Mouse (Mus musculus): ENCODE results near the gene Ctsw. TPM values are rescaled to one million over a fixed set of nuclear protein-coding genes. Genes with fewer than 3 reads are reported as not detected.

Ctsw gene
- polyA plus RNA-seq, 1 experiment from 2014 or later = 0.82 TPM

GRCm38 (mm10) chr19:5472857-5473256 is 4.5 kb upstream of the Ctsw start:
- peak overlapping the region; percentile 90; the same call in 1 of the 2 replicates for H3K27ac ChIP-seq
- no peaks in the 10 kb centered on the region for H3K9me3 ChIP-seq
- H3K4me1 ChIP-seq = peaks cover 23% of the 10 kb centered on the region
- no peak overlapping the region for H3K4me3 ChIP-seq
- H3K9ac ChIP-seq = no peak overlapping the region
- WGBS = 74% methylated on average over 3 of the region's 3 CpGs
- no peaks in the 10 kb centered on the region for H3K27me3 ChIP-seq
- no peak overlapping the region for H3K4me2 ChIP-seq
- H3K36me3 ChIP-seq = peaks cover 6% of the 10 kb centered on the region; the same call in 1 of the 2 replicates
- ATAC-seq (ENCODE audit: insufficient number of reproducible peaks, low FRiP score, low TSS enrichment, low read depth) = no peak

- no peaks in the 10 kb centered on the region for H3K9me3 ChIP-seq
- no peak for ATAC-seq (ENCODE audit: insufficient number of reproducible peaks, low FRiP score, low TSS enrichment, low read depth)
- H3K4me2 ChIP-seq = no peak overlapping the region
- H3K27ac ChIP-seq = no peak overlapping the region
- H3K4me3 ChIP-seq = no peak overlapping the region
- H3K9ac ChIP-seq = no peak overlapping the region
- H3K36me3 ChIP-seq = peaks cover 9% of the 10 kb centered on the region
- H3K4me1 ChIP-seq = peaks cover 23% of the 10 kb centered on the region
- H3K27me3 ChIP-seq = no peaks in the 10 kb centered on the region
- WGBS = 46% methylated on average over 5 of the region's 5 CpGs
These were observed 3.5 kb upstream of the Ctsw start for GRCm38 (mm10) chr19:5471846-5472245.

- H3K4me2 ChIP-seq = no peak overlapping the region
- H3K9me3 ChIP-seq = no peaks in the 10 kb centered on the region
- H3K27ac ChIP-seq = no peak overlapping the region
- H3K36me3 ChIP-seq = peaks cover 54% of the 10 kb centered on the region
- H3K9ac ChIP-seq = no peak overlapping the region
- no peak overlapping the region for H3K4me3 ChIP-seq
- WGBS = 86% methylated on average over 6 of the region's 6 CpGs
- H3K27me3 ChIP-seq = no peaks in the 10 kb centered on the region
- no peak for ATAC-seq (ENCODE audit: insufficient number of reproducible peaks, low FRiP score, low TSS enrichment, low read depth)
- peaks cover 15% of the 10 kb centered on the region for H3K4me1 ChIP-seq
These were observed 1.3 kb downstream of the Ctsw start for GRCm38 (mm10) chr19:5466916-5467500.

- 95% methylated on average over 8 of the region's 8 CpGs for WGBS
- H3K27me3 ChIP-seq = no peaks in the 10 kb centered on the region
- no peaks in the 10 kb centered on the region for H3K9me3 ChIP-seq
- H3K4me3 ChIP-seq = no peak overlapping the region
- ATAC-seq (ENCODE audit: insufficient number of reproducible peaks, low FRiP score, low TSS enrichment, low read depth) = no peak
- H3K4me2 ChIP-seq = no peak overlapping the region
- H3K36me3 ChIP-seq = peaks cover 60% of the 10 kb centered on the region
- H3K27ac ChIP-seq = no peak overlapping the region
- H3K9ac ChIP-seq = no peak overlapping the region
- H3K4me1 ChIP-seq = peaks cover 25% of the 10 kb centered on the region
These were observed 3.3 kb downstream of the Ctsw start for GRCm38 (mm10) chr19:5465037-5465436.

GRCm38 (mm10) chr19:5463791-5464562 is 4.3 kb downstream of the Ctsw start:
- Histone ChIP-seq H3K9me3 (no peaks in the 10 kb centered on the region), H3K4me2 (peak overlapping the region; percentile 28), H3K9ac (no peak overlapping the region), H3K36me3 (peaks cover 60% of the 10 kb centered on the region), H3K27ac (0 out of 2 replicates have a peak overlapping the region, but pooled peaks have one; percentile 47), H3K27me3 (no peaks in the 10 kb centered on the region), H3K4me1 (peaks cover 27% of the 10 kb centered on the region), H3K4me3 (peak overlapping the region; percentile 19)
- WGBS = 41% methylated on average over 15 of the region's 15 CpGs
- no peak; the same call in 1 of the 2 replicates for ATAC-seq (ENCODE audit: insufficient number of reproducible peaks, low FRiP score, low TSS enrichment, low read depth)

GRCm38 (mm10) chr19:5463212-5463611 is 5.1 kb downstream of the Ctsw start:
- no peak overlapping the region for H3K4me2 ChIP-seq
- ATAC-seq (ENCODE audit: insufficient number of reproducible peaks, low FRiP score, low TSS enrichment, low read depth) = no peak
- H3K36me3 ChIP-seq = peaks cover 60% of the 10 kb centered on the region
- peaks cover 24% of the 10 kb centered on the region for H3K4me1 ChIP-seq
- no peak overlapping the region for H3K9ac ChIP-seq
- H3K27ac ChIP-seq = no peak overlapping the region
- H3K4me3 ChIP-seq = no peak overlapping the region
- 92% methylated on average over 9 of the region's 9 CpGs for WGBS
- no peaks in the 10 kb centered on the region for H3K9me3 ChIP-seq
- H3K27me3 ChIP-seq = no peaks in the 10 kb centered on the region

GRCm38 (mm10) chr19:5461411-5461810 is 6.9 kb downstream of the Ctsw start:
- peak overlapping the region; percentile 79 for H3K4me3 ChIP-seq
- ATAC-seq (ENCODE audit: insufficient number of reproducible peaks, low FRiP score, low TSS enrichment, low read depth) = no peak
- H3K9me3 ChIP-seq = no peaks in the 10 kb centered on the region
- 84% methylated on average over 6 of the region's 6 CpGs for WGBS
- H3K27ac ChIP-seq = no peak overlapping the region
- no peaks in the 10 kb centered on the region for H3K27me3 ChIP-seq
- H3K4me1 ChIP-seq = peaks cover 31% of the 10 kb centered on the region
- peaks cover 47% of the 10 kb centered on the region for H3K36me3 ChIP-seq
- H3K9ac ChIP-seq = peak overlapping the region; percentile 72
- peak overlapping the region; percentile 91 for H3K4me2 ChIP-seq

GRCm38 (mm10) chr19:5460465-5460911 is 7.8 kb downstream of the Ctsw start, which contains the start of gene Fibp:
Gene Fibp (plus strand): TSS chr19:5460615.
- peak within 1 kb of the TSS; percentile 79 for H3K4me3 ChIP-seq
- peaks cover 40% of the 10 kb centered on the region for H3K4me1 ChIP-seq
- peak within 1 kb of the TSS; percentile 72 for H3K9ac ChIP-seq
- under 1% methylated on average over 32 of the region's 32 CpGs for WGBS
- peaks cover 37% of the 10 kb centered on the region for H3K36me3 ChIP-seq
- 0 out of 2 replicates have a peak, but pooled peaks have one; percentile 13 for ATAC-seq (ENCODE audit: insufficient number of reproducible peaks, low FRiP score, low TSS enrichment, low read depth)
- H3K27ac ChIP-seq = peak within 1 kb of the TSS; percentile 78
- H3K27me3 ChIP-seq = no peaks in the 10 kb centered on the region
- peak within 1 kb of the TSS; percentile 91 for H3K4me2 ChIP-seq
- no peaks in the 10 kb centered on the region for H3K9me3 ChIP-seq

GRCm38 (mm10) chr19:5459896-5460295 is 8.4 kb downstream of the Ctsw start:
- Histone ChIP-seq H3K27me3 (no peaks in the 10 kb centered on the region), H3K4me3 (peak overlapping the region; percentile 79), H3K9ac (no peak overlapping the region; the same call in 1 of the 2 replicates), H3K27ac (peak overlapping the region; percentile 78), H3K9me3 (no peaks in the 10 kb centered on the region), H3K4me2 (peak overlapping the region; percentile 91), H3K4me1 (peaks cover 45% of the 10 kb centered on the region), H3K36me3 (peaks cover 32% of the 10 kb centered on the region)
- no peak for ATAC-seq (ENCODE audit: insufficient number of reproducible peaks, low FRiP score, low TSS enrichment, low read depth)
- 22% methylated on average over 3 of the region's 3 CpGs for WGBS

GRCm38 (mm10) chr19:5459019-5459418 is 9.3 kb downstream of the Ctsw start:
- peaks cover 46% of the 10 kb centered on the region for H3K4me1 ChIP-seq
- ATAC-seq (ENCODE audit: insufficient number of reproducible peaks, low FRiP score, low TSS enrichment, low read depth) = no peak
- 71% methylated on average over 7 of the region's 7 CpGs for WGBS

GRCm38 (mm10) chr19:5457746-5458442 is 10.4 kb downstream of the Ctsw start, which contains the start of gene Ccdc85b:
Gene Ccdc85b (minus strand): TSS chr19:5457894.
- Histone ChIP-seq H3K4me1 (peaks cover 40% of the 10 kb centered on the region), H3K36me3 (peaks cover 27% of the 10 kb centered on the region), H3K9ac (peak within 1 kb of the TSS; percentile 71), H3K27ac (peak within 1 kb of the TSS; percentile 89), H3K4me3 (peak within 1 kb of the TSS; percentile 73), H3K9me3 (no peaks in the 10 kb centered on the region), H3K4me2 (peak within 1 kb of the TSS; percentile 97), H3K27me3 (no peaks in the 10 kb centered on the region)
- WGBS = 18% methylated on average over 14 of the region's 14 CpGs
- ATAC-seq (ENCODE audit: insufficient number of reproducible peaks, low FRiP score, low TSS enrichment, low read depth) = no peak

More at GRCm38 (mm10) chr19:5459019-5459418, 9.3 kb downstream of the Ctsw start:
- no peaks in the 10 kb centered on the region for H3K27me3 ChIP-seq
- peaks cover 32% of the 10 kb centered on the region for H3K36me3 ChIP-seq
- H3K9ac ChIP-seq = no peak overlapping the region
- no peak overlapping the region for H3K27ac ChIP-seq
- H3K9me3 ChIP-seq = no peaks in the 10 kb centered on the region
- H3K4me2 ChIP-seq = no peak overlapping the region
- H3K4me3 ChIP-seq = no peak overlapping the region
